Mouse (Mus musculus): ENCODE data around the gene Slc25a25.

The Slc25a25 gene

DNA sequence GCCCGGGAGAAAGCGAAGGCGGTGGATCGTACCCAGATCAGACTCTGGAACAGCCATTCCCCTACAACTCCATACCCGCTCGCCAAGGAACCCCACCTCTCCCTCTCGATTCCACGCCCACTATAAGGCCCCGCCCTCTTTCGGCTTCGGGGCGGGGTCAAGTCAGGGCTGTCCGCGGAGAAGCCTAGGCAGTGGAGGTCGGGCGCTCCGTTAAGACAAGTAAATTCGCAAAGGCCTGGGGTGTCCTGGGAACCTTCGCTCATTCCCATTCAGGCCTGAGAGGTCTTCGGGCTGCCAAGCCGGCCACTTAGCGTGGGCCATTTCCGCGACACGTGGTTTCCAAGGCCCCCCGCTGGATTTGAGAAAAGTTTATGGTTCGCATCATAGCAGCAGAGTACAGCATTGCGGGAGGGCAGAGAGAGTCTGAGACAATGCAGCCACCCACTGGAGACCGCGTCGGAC, 55.7 kb downstream of the Slc25a25 start, which contains the start of gene Ptges2:
Gene Ptges2 (plus strand): TSS at position 413 of the 462 bp plus-strand sequence.
- peak; percentile 92 for DNase-seq

DNA sequence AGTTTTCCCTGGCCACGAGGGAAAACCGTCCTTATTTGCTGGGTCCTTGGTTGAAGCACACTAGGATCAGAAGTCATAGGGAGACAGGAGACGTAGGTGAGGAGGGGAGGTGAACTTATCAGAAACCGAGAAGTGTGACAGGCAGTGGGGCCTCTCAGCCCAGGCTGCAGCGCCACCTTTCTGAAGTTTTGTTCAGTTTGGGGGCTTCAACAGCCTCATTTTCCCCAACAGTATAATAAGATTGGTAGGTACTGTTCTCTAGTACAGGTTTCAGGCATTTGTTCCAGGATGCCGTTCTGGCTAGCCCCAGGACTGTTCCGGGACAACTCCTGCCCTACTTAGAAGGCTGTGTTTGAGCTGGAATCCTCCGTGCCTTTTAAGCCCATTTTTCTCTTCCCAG, 56.3 kb downstream of the Slc25a25 start:
- no peak for DNase-seq

DNA sequence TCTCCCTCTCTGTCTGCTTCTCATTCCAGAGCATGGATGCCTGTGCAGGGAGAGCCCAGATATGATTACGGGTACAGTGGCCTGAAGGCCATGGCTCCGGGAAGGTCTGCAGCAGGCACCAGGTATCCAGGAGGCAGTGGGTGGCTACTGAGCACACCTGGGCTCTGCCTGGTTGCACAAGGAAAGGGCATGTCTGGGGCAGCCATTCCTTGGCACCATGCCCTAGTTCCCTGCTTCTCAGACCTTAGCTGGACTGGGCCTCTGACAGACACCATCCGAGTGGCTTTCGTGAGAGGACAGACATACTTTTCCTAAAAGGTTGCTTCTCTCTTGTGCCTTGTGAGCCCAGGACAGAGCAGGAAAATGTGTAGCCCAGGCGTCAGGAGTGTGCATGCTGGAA, 59.2 kb downstream of the Slc25a25 start:
- DNase-seq: no peak

DNA sequence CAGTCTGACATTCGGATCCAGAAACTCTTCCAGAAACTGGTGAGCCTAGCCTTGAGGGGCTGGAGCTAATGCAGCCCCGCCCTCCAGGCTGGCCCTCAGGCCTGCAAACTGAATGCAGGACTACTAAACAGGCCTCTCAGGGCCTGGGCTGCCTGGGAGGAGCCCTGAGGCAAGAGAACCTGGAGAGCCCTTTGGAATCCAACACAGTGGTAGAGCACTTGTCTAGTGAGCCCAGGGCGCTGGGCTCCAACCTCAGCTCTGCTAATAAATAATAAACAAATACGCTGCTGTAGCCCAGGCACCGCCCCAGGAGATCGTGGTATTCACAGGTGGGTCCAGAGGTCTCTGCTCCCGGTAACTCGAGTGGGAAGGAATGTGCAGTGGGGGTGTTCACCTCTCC, 60.4 kb downstream of the Slc25a25 start:
- DNase-seq: no peak

DNA sequence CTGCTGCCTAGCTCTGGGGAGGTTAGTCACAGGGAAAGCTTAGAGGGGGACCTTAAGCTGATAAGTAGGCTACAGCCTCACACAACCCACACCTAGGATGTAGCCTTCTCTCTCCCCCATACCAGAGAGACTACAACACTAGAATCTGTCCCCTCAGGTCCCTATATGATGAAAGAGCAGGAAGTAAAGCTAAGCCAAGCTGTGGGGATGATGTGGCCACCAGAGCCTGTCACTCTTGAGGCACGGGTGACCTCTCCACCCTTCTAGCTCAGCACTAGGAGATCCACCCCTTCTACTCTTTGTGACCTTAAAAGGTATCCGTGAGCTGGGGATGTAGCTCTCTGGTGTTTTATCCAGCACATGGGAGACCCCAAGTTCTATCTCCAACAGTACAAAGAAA, 62.1 kb downstream of the Slc25a25 start:
- no peak for DNase-seq

DNA sequence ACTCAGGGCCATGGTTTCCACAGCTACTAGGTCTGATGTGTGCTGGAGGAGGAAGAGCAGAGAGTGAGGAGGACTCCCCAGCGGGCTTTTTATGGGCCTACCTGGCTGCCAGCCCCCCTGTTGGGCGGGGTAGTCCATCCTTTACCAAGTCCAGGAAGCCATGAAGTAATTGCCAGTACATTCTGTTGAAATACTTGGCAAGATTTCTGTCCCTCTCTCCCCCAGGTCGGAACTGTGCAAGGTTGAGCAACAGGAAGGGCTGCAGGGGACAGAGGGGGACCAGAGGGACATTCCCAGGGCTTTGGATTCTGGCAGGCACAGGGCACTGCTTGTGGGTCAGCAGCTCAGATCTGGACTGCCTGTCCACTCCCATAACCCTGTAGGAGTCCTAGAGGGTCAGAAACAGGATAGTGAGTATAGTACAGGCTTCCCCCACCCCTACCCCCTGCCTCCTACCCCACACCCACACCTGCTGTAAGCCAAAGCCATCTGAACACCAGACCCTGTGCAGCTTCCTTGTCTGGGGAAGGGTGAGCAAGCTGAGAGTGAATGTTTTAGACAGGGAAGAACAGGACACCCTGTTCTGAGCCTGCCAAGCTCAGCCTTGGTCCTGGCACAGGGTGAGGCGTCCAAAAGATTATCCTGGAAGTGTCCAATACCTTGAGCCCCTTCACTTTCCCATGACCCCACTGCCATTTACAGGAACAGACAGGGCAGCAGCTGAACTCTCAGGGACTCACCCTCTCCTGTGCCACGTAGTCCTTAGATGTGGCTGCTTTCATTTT, 63.3 kb downstream of the Slc25a25 start, which contains the start of gene Lcn2:
Gene Lcn2 (minus strand): TSS at position 547 of the 785 bp plus-strand sequence.
- DNase-seq: no peak

DNA sequence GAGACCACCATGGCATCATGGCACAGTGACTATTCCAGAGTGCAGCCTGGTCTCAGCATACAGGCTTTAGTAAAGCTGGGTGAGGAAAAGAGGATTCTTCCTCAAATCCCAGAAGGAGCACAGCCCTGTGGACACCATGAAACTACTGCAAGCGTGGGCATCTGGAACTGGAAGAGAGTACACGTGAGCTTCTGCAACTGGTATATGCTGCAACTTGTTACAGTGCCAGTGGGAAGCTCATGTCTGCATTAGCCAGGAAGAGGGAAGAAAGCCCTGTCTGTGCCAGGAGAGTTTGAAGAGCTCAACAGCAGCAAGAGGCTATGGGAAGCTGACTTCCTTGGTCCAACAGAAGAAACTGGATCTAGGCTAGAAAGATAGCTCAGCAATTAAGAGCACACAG, 68.6 kb downstream of the Slc25a25 start:
- DNase-seq: no peak

DNA sequence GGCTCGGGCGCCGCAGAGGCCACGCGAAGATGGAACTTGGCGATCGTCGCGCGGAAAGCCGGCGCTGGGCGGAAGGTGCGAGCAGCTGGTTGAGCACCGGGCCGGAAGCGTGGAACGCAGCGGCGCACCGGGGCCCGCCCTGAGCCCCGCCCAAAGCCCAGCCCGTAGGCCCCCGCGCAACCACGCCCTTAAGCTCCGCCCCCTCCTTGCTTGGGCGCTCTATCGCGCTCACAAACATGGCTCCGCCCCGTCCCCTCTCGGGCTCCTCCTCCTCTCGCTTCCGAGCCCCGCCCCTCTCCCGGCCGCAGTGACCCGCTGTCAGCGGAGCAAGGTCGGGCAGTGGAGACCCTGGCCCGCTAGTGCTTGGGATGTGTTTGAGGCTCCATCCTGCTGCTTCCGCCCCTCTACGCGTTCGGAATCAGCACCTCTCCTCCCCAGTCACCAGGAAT, 69.4 kb downstream of the Slc25a25 start, which contains the start of gene 1110008P14Rik:
Gene 1110008P14Rik (minus strand): TSS at position 164 of the 449 bp plus-strand sequence.
- peak; percentile 92 for DNase-seq

DNA sequence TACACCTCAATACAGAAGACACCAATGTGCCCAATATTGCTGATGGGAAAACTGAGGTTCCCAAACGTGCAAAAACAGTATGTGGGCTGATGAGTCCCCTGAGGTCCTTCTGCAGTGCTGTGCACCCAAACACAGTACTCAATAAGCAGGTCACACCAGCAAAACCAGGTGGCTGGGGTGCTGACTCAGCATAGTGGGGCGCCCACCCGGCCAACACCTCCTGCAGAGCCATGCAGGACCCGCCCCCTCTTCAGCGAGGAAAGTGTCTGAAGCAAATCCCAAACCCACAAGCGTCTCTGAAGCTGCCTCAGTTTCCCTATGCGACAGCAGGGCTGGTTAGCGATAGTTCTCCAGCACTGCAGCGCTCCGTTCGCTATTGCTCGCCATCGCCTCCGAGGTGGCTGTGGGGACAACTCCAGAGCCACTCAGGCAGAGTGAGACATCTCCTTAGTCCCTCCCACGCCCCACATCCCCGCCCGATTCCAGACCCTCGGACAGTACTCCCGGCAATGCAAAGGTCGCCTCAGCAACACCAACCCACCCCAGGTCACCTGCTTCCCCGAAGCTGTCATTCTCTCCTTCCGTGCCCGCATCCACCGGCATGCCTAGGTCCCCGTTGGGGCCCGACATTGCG, 70.0 kb downstream of the Slc25a25 start:
- no peak for DNase-seq

DNA sequence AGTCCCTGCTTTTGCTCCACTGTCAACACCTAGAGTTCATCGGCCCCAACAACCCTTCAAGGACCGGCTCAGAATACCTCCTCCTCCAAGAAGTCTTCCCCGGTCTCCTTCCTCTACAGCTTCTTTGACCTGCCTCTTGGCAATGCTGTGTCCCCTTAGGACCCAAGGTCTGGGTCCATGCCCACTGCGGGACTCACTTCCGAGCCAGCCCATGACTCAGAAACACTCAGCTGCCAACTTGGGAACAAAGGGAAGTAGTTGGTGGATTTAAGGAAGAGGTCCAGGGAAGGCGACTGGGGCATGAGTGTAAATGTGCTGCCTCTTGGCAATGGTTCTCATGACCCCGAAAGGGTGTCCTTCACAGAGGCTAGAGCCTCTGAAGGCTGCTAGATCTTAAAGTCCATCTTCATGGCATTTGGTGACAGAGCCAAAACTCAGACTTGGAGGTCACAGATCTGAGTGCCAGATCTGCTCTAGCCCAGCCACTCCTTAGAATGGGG, 71.2 kb downstream of the Slc25a25 start:
- no peak for DNase-seq

DNA sequence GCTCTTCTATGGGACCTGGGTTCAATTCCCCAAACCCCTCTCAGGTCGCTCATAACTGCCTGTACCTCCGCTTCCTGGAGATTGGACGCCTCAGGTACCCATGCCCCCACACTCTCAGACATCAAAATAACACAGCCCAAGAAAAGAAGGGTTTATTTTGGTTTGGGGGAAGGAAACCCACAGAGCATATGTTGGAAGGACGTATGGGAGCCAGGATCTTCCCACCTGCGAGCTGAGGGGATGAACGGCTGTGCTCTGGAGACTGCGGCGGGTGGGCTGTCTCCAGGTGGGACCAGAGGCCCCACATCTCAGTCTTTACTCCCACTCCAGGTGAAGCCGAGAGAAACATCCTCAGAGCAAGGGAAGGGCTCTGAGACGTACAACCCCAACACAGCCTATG, 74.3 kb downstream of the Slc25a25 start:
- DNase-seq: no peak

DNA sequence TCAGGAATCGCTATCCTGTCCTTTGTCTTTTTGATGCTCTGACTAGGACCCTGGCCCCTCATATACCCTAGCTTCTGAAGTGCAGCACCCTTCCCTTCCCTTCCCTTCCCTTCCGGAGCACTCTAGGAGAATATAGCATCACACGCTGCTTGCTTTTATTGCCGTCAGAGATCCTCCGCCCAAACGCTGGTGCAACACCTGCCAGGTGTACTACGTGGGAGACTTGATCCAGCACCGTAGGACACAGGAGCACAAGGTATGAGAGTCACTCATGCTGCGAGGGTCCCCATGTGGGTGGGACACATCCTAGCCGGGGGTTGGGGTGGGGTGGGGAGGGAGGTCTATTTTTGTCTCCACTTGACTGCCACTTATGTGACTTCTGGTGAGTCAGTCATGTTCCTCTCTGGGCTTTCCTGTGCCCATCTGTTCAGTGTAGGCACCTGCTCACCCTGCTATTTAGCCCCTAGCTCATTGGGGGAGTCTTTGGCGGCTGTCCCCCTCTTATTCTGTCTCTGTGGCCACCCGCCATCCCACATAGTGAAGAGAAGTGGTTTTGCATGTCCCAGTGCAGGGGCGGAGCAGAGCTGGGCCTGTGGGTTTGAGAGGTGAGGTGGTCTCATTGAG, 75.8 kb downstream of the Slc25a25 start:
- no peak for DNase-seq

DNA sequence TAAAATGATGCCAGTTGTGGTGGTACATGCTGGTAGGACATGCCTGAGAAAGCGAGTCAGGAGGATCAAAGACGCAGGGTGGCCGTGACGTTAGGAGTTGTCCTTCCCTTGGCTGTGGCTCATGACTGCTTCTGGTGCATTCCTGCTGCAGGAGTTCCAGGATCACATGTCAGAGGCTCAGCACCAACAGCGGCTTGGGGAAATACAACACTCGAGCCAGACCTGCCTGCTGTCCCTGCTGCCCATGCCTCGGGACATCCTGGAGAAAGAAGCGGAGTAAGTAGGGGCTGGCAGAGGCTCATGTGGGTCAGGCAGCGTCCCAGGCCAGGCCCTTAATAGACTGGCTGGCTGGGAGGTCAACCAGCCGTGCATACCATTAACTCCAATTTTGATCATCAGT, 77.1 kb downstream of the Slc25a25 start:
- no peak for DNase-seq

DNA sequence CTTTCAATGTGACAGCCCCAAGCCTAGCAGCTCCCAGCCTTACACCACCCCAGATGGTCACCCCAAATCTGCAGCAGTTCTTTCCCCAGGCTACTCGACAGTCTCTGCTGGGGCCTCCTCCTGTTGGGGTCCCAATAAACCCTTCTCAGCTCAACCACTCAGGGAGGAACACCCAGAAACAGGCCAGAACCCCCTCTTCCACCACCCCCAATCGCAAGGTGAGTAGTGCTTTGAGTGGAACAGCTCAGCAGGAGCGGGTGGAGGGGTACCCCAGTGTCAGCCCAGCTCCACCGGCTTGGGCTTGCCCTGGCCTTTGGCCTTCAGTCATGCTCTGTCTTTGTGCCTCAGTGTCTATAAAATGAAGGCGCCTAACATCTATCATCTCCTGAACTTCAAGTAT, 83.9 kb downstream of the Slc25a25 start:
- DNase-seq: no peak
